Mouse (Mus musculus): ENCODE results near the gene Prkab2. TPM values are rescaled to one million over a fixed set of nuclear protein-coding genes. Genes with fewer than 3 reads are reported as not detected.

The Prkab2 gene
- total and polyA plus RNA-seq, 3 experiments, result 1.8 to 10.2 (median 5.0) TPM

- DNase-seq (ENCODE audit: low spot score), result no peak
- TF ChIP-seq POLR2AphosphoS5 (IDR thresholded peaks at IDR 0.05; ENCODE audit: insufficient replicate concordance, low read depth, low read length), result no peak
- no peak for TF ChIP-seq TAL1 (conservative IDR thresholded peaks at IDR 0.05; ENCODE audit: low read depth, low read length)
- TF ChIP-seq CTCF (IDR thresholded peaks at IDR 0.05; ENCODE audit: low read depth, low read length), result no peak
- TF ChIP-seq GATA2 (IDR thresholded peaks at IDR 0.05; ENCODE audit: borderline replicate concordance, low read depth, low read length), result no peak
- no peak for TF ChIP-seq GATA1 (IDR thresholded peaks at IDR 0.05; ENCODE audit: borderline replicate concordance, low read length)
- no peak overlapping the region for H3K4me3 ChIP-seq (ENCODE audit: low read depth, low read length)
- H3K4me1 ChIP-seq (ENCODE audit: insufficient read depth, low read depth, low read length), result no peaks in the 10 kb centered on the region
- H3K27me3 ChIP-seq (ENCODE audit: insufficient read depth, low read length), result no peaks in the 10 kb centered on the region
- H3K9me3 ChIP-seq (replicated peaks), result 0 out of 2 replicates have a peak, but pooled peaks cover 3% of the 10 kb centered on the region
- no peak for ATAC-seq (ENCODE audit: extremely low read depth, insufficient number of reproducible peaks, low FRiP score, poor library complexity, severe bottlenecking)
- no peaks in the 10 kb centered on the region for H3K36me3 ChIP-seq (replicated peaks)
These were observed 61.1 kb downstream of the Prkab2 start for GRCm38 (mm10) chr3:97719116-97719515.

Other genes with a start within 250 kb of the Prkab2 start
- not detected in 2 replicates for gene Olfr1402, start 236.2 kb upstream of the Prkab2 start, total RNA-seq (2014; fragmentation: Nextera tagmentation)
- 0.11 TPM in 1 of 2 replicates, not detected in the other for gene Olfr1402, start 236.2 kb upstream of the Prkab2 start, total RNA-seq (2017)
- gene Olfr1402, start 236.2 kb upstream of the Prkab2 start, polyA plus RNA-seq (2012), result not detected in 2 replicates
- gene Chd1l, start 48.0 kb upstream of the Prkab2 start, total RNA-seq (2014; fragmentation: Nextera tagmentation), result 11.3 and 16.3 TPM in 2 replicates
- gene Chd1l, start 48.0 kb upstream of the Prkab2 start, total RNA-seq (2017), result 26.9 TPM in 2 replicates
- gene Chd1l, start 48.0 kb upstream of the Prkab2 start, polyA plus RNA-seq (2012), result 5.1 and 7.0 TPM in 2 replicates
- 4.6 and 7.4 TPM in 2 replicates for gene Fmo5, start 29.4 kb upstream of the Prkab2 start, total RNA-seq (2014; fragmentation: Nextera tagmentation)
- gene Fmo5, start 29.4 kb upstream of the Prkab2 start, total RNA-seq (2017), result 1.5 and 1.7 TPM in 2 replicates
- 0.11 and 0.25 TPM in 2 replicates for gene Fmo5, start 29.4 kb upstream of the Prkab2 start, polyA plus RNA-seq (2012)
- gene Gm17651, start 16.5 kb downstream of the Prkab2 start, total RNA-seq (2014; fragmentation: Nextera tagmentation), result not detected in 2 replicates
- gene Gm17651, start 16.5 kb downstream of the Prkab2 start, total RNA-seq (2017), result not detected in 2 replicates
- not detected in 2 replicates for gene Gm17651, start 16.5 kb downstream of the Prkab2 start, polyA plus RNA-seq (2012)
- 4.8 and 5.0 TPM in 2 replicates for gene Pde4dip, start 230.5 kb downstream of the Prkab2 start, total RNA-seq (2014; fragmentation: Nextera tagmentation)
- gene Pde4dip, start 230.5 kb downstream of the Prkab2 start, total RNA-seq (2017), result 2.7 and 2.8 TPM in 2 replicates
- gene Pde4dip, start 230.5 kb downstream of the Prkab2 start, polyA plus RNA-seq (2012), result 0.41 and 0.47 TPM in 2 replicates
- gene Sec22b, start 243.0 kb downstream of the Prkab2 start, total RNA-seq (2014; fragmentation: Nextera tagmentation), result 70.3 and 78.3 TPM in 2 replicates
- 75.4 and 79.6 TPM in 2 replicates for gene Sec22b, start 243.0 kb downstream of the Prkab2 start, total RNA-seq (2017)
- 58.3 and 64.1 TPM in 2 replicates for gene Sec22b, start 243.0 kb downstream of the Prkab2 start, polyA plus RNA-seq (2012)